Mouse (Mus musculus) C2C12 (cell line): ENCODE measurements around the gene Itga1.

Source experiments
- CEBPB ChIP-seq: IDR thresholded peaks from one replicate; pipeline ENCODE4 v1.6.1; 2011; ENCODE audit warnings: low read depth, mild to moderate bottlenecking, control low read depth, moderate library complexity
- CTCF ChIP-seq: IDR thresholded peaks from one replicate; pipeline ENCODE4 v1.5.1; 2011; ENCODE audit not compliant: control insufficient read depth, insufficient read depth, insufficient read length
- MAX ChIP-seq: IDR thresholded peaks from one replicate; pipeline ENCODE4 v1.6.1; 2011; ENCODE audit warnings: mild to moderate bottlenecking, control low read depth
- MYOD1 ChIP-seq: IDR thresholded peaks from one replicate; pipeline ENCODE4 v1.6.1; 2011; ENCODE audit warnings: low read depth; ENCODE audit not compliant: control insufficient read depth, insufficient read length
- MYOG ChIP-seq: IDR thresholded peaks from one replicate; pipeline ENCODE4 v1.6.1; 2011; ENCODE audit not compliant: control insufficient read depth, insufficient read length; ENCODE audit errors: extremely low read depth
- USF1 ChIP-seq: IDR thresholded peaks from one replicate; pipeline ENCODE4 v1.6.1; 2011; ENCODE audit warnings: low read depth, mild to moderate bottlenecking, control low read depth, moderate library complexity

DNA sequence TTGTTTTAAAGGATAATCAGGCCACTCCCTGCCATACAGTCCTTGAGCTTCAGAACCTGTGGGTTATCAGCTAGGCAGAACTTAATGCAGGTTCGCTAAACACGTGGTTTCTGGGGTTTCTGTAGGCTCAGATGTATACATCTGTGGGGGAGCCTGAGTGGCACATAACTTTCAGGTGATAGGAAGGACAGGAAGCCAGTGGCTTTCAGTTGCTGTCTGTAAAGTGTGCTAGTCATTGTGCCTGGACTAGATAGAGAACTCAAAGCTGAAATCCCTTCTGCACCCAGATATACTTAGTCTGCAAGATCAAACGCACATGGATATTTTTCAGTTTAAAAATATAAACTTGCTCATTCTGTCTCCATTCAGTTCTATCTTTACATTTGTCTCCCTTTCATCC lies 29.6 kb upstream of the Itga1 start:
- TF ChIP-seq CTCF (no peak), USF1 (no peak), MYOG (no peak), MAX (no peak), MYOD1 (no peak), CEBPB (no peak)
